Mouse (Mus musculus): ENCODE measurements around the gene Hivep3.

Gene Hivep3

GRCm38 (mm10) chr4:120007889-120008288 is 274.3 kb downstream of the Hivep3 start:
- DNase-seq (ENCODE audit: low read depth, low spot score) = no peak

- no peak for DNase-seq (ENCODE audit: low read depth, low spot score)
Measured at GRCm38 (mm10) chr4:120009151-120009550, 275.6 kb downstream of the Hivep3 start.

- no peak for DNase-seq (ENCODE audit: low read depth, low spot score)
Measured at GRCm38 (mm10) chr4:120011788-120012187, 278.2 kb downstream of the Hivep3 start.

- DNase-seq (ENCODE audit: low read depth, low spot score) = no peak
Measured at GRCm38 (mm10) chr4:120012891-120013290, 279.3 kb downstream of the Hivep3 start.

- DNase-seq (ENCODE audit: low read depth, low spot score) = no peak
Measured at GRCm38 (mm10) chr4:120018426-120018825, 284.8 kb downstream of the Hivep3 start.

- DNase-seq (ENCODE audit: low read depth, low spot score) = no peak
Measured at GRCm38 (mm10) chr4:120022392-120022791, 288.8 kb downstream of the Hivep3 start.

- DNase-seq (ENCODE audit: low read depth, low spot score) = no peak
Measured at GRCm38 (mm10) chr4:120023221-120023840, 289.7 kb downstream of the Hivep3 start.

GRCm38 (mm10) chr4:120024071-120024470 is 290.5 kb downstream of the Hivep3 start:
- DNase-seq (ENCODE audit: low read depth, low spot score) = peak; percentile 9

GRCm38 (mm10) chr4:120027671-120028070 is 294.1 kb downstream of the Hivep3 start:
- DNase-seq (ENCODE audit: low read depth, low spot score) = no peak

GRCm38 (mm10) chr4:120029937-120030336 is 296.4 kb downstream of the Hivep3 start:
- no peak for DNase-seq (ENCODE audit: low read depth, low spot score)

GRCm38 (mm10) chr4:120032320-120032983 is 298.9 kb downstream of the Hivep3 start:
- DNase-seq (ENCODE audit: low read depth, low spot score) = peak; percentile 62

GRCm38 (mm10) chr4:120032984-120033355 is 299.4 kb downstream of the Hivep3 start:
- DNase-seq (ENCODE audit: low read depth, low spot score) = no peak

- DNase-seq (ENCODE audit: low read depth, low spot score) = no peak
Measured at GRCm38 (mm10) chr4:120036294-120036693, 302.7 kb downstream of the Hivep3 start.

GRCm38 (mm10) chr4:120037007-120037406 is 303.4 kb downstream of the Hivep3 start:
- DNase-seq (ENCODE audit: low read depth, low spot score) = no peak

- no peak for DNase-seq (ENCODE audit: low read depth, low spot score)
Measured at GRCm38 (mm10) chr4:120041520-120041919, 307.9 kb downstream of the Hivep3 start.

GRCm38 (mm10) chr4:120042480-120042879 is 308.9 kb downstream of the Hivep3 start:
- no peak for DNase-seq (ENCODE audit: low read depth, low spot score)

GRCm38 (mm10) chr4:120044612-120045011 is 311.0 kb downstream of the Hivep3 start:
- no peak for DNase-seq (ENCODE audit: low read depth, low spot score)

GRCm38 (mm10) chr4:120045131-120045537 is 311.6 kb downstream of the Hivep3 start:
- DNase-seq (ENCODE audit: low read depth, low spot score) = no peak

GRCm38 (mm10) chr4:120045871-120046270 is 312.3 kb downstream of the Hivep3 start:
- DNase-seq (ENCODE audit: low read depth, low spot score) = no peak

- DNase-seq (ENCODE audit: low read depth, low spot score) = no peak
Measured at GRCm38 (mm10) chr4:120047060-120047459, 313.5 kb downstream of the Hivep3 start.

GRCm38 (mm10) chr4:120048274-120048673 is 314.7 kb downstream of the Hivep3 start:
- no peak for DNase-seq (ENCODE audit: low read depth, low spot score)

GRCm38 (mm10) chr4:120049857-120050256 is 316.3 kb downstream of the Hivep3 start:
- DNase-seq (ENCODE audit: low read depth, low spot score) = no peak

- DNase-seq (ENCODE audit: low read depth, low spot score) = no peak
Measured at GRCm38 (mm10) chr4:120052481-120052880, 318.9 kb downstream of the Hivep3 start.

All from ZHBTc4 (cell line).